Mouse (Mus musculus) adipocyte (in vitro differentiated cells): ENCODE data around the gene Myadml2.

ENCODE experiments used
- DNase-seq: peaks from one replicate; pipeline ENCODE4 v3.0.0-alpha.2; 2016; ENCODE audit warnings: low spot score

Gene Myadml2

GRCm38 (mm10) chr11:120629341-120629730 lies 18.6 kb downstream of the Myadml2 start:
- no peak for DNase-seq

DNA sequence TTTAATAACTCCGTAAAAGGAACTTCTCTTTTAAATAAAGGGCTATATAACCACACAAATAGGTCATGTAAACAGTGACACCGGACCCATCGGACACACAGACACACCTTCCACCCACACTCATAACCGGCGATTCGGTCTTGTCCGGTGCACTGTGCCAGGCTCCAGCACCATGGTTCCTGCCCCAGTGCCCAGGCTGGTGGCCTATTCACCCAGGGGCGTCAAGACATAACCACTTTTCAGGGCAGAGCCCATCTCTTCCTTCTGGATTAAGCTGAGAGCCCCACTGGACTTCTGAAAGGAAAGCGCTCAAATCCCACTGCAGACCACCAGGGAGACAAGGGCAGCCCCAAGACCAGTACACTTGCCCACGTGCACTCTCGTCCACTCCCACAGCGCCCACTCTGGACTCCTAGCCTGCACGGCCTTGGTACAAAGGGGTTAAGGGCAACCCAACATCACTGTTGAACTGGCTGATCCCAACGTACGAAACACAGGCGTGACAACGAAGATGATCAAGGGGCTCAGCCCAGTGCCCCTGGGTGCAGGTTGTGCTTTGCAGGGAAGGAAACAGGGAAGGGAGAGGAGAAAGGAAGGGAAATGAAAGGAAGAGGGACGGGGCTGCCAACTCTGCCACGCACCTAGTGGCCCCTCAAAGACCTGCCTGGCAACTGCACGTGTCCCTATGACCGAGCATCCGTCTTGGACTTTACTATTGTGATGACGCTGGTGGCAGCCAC lies 19.2 kb downstream of the Myadml2 start:
- no peak for DNase-seq

- DNase-seq, result no peak
Observed at GRCm38 (mm10) chr11:120627468-120628300, 20.3 kb downstream of the Myadml2 start.

GRCm38 (mm10) chr11:120626785-120627467 lies 21.0 kb downstream of the Myadml2 start:
- DNase-seq, result no peak

GRCm38 (mm10) chr11:120625152-120625775 lies 22.7 kb downstream of the Myadml2 start, which contains the start of gene Sirt7:
Gene Sirt7, minus strand, starts transcription at chr11:120625240.
- DNase-seq, result peak; percentile 52

DNA sequence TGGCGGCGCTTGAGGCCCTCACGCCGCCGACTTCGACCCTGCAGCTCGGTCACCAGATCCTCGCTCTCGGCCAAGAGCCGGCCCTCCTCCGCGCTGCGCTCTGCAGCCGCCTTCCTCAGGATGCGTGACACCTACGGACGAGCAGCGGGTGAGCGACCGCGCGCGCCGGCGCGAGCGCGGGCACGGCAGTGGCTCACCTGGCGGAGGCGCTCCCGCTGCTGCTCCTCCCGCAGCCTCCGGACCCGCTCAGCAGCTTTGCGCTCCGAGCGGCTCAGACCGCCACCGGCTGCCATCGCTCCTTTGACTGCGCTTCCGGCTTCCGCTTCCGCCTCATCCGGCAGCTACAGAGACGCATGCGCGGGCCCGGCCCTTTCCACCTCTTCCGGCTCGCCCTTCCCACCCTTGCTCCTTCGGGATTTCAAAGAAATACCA lies 23.3 kb downstream of the Myadml2 start:
- peak; percentile 87 for DNase-seq

DNA sequence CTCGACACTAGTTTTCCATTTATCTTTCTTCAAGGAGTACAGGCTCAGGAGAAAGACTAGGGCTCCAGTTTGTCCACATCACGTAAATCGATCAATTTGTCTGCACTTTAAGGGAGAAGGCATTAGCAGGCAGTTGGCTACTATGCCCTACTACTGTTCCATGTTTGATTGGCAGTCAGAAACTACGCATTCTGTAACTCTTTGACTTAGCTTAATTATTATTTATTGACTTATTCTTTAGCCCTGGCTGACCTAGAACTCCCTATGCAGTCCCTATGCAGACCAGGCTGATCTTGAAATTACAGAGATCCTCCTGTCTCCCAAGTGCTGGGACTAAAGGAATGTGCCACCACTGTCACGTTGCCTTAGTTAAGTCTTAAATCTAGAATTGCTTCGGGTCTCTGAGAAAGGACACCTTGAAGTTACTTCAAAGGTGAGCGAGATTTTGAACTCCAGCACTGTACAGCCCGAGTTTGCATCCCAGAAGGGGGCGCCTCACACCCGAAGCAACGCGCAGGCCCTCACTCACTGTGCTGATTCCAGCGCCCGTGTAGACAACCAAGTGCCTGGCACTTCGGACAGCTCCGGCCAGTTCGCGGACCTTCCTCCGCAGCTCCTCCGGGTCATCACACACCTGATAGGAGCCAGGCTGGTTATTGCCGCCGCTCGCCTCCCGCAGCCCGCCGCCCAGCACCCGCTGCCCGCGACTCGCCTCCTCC lies 23.8 kb downstream of the Myadml2 start:
- peak; percentile 79 for DNase-seq

DNA sequence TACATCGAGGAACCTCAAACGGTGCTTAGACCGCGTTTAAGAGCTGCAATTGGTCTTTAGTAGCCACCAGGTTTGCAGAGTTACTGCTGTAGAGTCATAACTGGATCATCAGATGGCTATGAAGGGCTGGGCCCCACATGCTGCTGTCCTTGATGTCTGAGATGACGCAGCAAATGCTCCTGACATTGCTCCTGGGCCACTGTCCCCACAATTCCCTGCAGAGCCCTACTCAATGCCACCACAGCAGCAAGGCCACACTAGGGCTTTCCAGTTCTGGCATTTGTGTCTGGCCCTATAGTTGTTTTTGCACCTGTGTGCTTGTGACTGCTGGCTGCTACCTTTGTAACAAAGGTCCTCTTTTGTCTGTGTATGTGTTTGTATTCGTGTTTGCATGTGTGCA lies 25.2 kb downstream of the Myadml2 start:
- no peak for DNase-seq

- no peak for DNase-seq
Observed at GRCm38 (mm10) chr11:120620195-120620594, 27.8 kb downstream of the Myadml2 start.

GRCm38 (mm10) chr11:120618619-120619535 lies 29.1 kb downstream of the Myadml2 start:
- no peak for DNase-seq

DNA sequence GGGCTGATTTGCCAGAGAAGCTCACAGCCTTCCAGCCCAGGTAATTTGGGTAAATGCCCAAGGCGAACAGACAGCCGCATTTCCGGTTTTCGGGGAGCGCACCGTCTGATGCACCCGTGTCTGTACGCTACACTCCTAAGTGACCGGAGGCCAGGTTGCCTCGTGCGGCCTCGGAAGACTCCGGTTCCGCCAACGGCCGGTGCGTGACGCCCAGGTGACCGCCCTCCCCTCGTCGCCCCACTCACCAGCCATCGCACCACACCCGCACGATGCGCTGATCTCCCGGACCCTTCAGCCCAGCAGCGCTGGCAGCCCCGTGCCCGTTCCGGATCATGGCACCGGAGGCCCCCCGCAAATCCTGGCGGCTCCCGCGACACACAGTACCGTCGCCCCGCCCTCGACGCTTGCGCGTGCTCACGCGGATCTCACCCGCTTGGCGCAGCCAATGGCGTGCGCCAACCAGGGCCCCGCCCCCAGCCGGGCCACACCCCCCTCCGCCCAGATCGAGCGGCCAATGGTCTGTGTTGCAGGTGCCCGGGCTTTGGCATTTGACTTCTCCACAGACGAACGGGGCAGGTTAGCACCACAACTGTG lies 30.3 kb downstream of the Myadml2 start, which contains the start of gene Pcyt2:
Gene Pcyt2, minus strand, starts transcription at position 418 of the 594 bp plus-strand sequence.
- DNase-seq, result peak; percentile 85

DNA sequence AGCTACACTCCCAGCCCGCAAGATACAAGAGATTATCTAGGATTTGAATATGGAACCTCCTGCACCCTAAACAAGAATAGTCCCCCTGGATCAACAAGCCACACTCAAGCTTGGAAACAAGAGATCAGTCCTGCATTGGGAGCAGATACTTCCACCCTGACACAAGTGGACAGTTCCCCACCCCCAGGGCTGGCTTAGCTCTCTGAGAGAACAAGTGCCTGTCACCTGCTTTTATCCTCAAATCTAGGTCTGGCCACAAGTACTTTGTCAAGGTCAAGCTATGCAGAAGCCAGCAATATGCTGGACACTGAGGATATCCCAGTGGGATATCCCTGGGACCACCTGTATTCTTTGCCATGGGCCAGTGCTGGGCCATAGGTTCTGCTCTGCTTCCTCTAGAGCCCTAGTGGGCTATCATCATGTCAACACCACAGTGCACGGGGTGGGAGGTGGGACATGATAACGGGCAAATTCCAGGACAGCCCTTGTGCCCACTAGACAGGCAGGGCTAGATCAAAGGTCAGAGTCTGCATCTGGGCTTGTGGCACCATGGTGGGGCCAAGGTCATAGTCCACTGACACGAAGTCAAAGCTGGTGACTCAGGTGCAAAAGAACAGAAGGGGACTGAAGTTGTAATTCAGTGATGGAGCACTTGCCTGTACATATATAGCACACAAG lies 31.2 kb downstream of the Myadml2 start:
- DNase-seq, result no peak

DNA sequence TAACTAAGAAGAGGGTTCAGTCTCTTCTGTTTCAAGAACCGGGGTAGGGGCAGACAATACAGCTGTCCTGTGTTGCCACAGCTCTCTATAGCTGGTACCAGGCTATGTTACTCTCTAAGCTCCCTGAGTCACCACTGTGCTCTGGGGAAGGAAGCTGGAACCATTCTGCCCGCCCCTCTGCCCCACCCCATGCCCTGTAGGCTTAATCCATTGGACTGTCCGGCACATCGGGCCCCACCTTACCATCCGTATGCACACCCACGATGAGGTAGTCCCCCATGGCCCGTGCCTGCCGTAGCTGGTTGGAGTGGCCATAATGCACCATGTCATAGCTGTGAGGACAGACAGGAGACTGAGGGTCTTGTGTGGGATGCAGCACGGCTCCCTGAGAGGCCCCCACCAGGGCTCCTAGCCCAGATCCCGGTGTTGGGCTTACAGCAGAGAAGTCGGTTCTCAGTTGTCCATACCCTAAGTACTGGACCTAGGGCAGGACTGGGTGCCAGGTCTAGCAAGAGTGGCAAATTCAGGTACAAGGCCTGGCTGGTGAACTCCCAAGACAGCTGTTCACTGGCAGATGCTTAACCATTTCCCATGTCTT lies 32.3 kb downstream of the Myadml2 start:
- no peak for DNase-seq

DNA sequence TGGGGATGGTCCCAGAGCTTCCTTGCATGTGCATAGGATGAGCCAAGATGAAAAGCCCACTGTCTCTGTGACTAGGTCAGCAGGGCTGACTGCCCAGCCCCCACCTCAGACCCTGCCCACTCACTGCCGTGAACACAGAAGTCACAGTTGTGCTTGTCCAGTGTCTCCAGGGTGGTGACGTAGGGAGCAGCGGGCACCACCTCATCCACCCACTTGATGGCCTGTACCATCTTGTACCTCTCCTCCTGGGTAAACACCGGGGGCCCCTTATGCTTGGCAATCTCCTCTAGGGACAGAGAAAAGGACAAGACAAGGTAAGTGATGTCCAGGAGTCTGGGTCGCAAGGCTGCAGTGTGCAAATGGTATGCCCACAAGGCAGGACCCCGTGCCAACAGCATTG lies 32.8 kb downstream of the Myadml2 start:
- DNase-seq, result no peak

DNA sequence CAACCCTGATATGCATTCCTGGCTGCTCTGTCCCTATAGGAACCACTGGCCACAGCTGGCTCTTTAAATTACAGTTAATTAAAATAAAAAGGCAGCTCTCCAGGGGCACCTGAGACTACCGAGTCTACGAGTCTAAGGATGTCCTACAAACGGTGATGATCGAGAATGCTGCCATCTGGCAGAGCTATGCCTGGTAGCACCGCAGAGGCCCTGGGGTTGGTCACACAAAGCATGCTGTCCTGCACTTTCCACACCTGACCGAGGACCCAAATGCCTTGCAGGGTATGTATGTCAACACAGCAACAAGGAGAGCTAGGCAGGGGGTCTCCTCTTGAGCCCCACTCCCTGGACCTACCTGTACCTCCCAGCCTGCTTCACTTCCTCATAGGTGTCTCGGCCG lies 34.0 kb downstream of the Myadml2 start:
- no peak for DNase-seq

GRCm38 (mm10) chr11:120613481-120613972 lies 34.4 kb downstream of the Myadml2 start:
- no peak for DNase-seq

DNA sequence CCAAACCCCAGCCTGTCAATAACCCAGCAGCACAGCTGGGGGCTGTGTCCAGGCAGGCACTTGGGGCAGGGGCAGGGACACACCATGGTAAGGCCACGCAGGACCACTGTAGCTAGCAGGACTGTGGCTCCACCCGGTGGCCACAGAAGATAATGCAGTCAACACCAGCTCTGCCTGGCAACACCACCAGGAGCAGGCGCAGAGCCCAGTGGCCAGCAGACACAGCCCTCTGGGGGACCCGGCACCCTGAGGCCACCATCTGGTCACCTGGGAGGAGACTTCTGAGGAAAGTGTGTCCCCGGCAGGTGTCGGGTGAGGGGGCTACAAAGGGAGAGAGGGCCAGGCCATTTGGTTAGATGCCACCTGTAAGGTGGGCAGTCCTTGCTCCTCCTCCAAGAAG lies 35.2 kb downstream of the Myadml2 start:
- DNase-seq, result peak; percentile 45

GRCm38 (mm10) chr11:120610477-120611046 lies 37.4 kb downstream of the Myadml2 start:
- DNase-seq, result no peak
